Mouse (Mus musculus) inflammation-experienced regulatory T-cells, adult 6 months (primary cell): ENCODE data around the gene Txndc15. TPM values are rescaled to one million over a fixed set of nuclear protein-coding genes. Genes with fewer than 3 reads are reported as not detected.
"Not testable (repeated sequence)": the region's sequence is repeated elsewhere in the genome, so short reads cannot be mapped to it uniquely, and the experiment has no call there.

ENCODE experiments used
- ATAC-seq: one replicate; pipeline ENCODE4 v1.8.0; 2017
- polyA plus RNA-seq, 3 experiments: library from polyadenylated mRNA; unstranded; fragments of 100-300 nt; shearing (Covaris generic); gene quantifications; one replicate each; pipeline ENCODE4 v1.2.1; 2017

The Txndc15 gene
- 10 to 100 TPM; 22.4 to 29.0 (median 26.0) TPM for polyA plus RNA-seq

- peak; percentile 75 for ATAC-seq
Observed at GRCm38 (mm10) chr13:55714501-55715166, at the start of gene Txndc15. Gene Txndc15 (plus strand): TSS chr13:55714650.

GRCm38 (mm10) chr13:55668550-55668949 lies 45.9 kb upstream of the Txndc15 start:
- no peak for ATAC-seq

GRCm38 (mm10) chr13:55672711-55673110 lies 41.7 kb upstream of the Txndc15 start:
- peak; percentile 85 for ATAC-seq

GRCm38 (mm10) chr13:55677364-55677763 lies 37.1 kb upstream of the Txndc15 start:
- ATAC-seq, result no peak

GRCm38 (mm10) chr13:55682201-55682600 lies 32.2 kb upstream of the Txndc15 start:
- no peak for ATAC-seq

GRCm38 (mm10) chr13:55683581-55683980 lies 30.9 kb upstream of the Txndc15 start:
- ATAC-seq, result no peak

- ATAC-seq, result no peak
Observed at GRCm38 (mm10) chr13:55686107-55686633, 28.3 kb upstream of the Txndc15 start.

GRCm38 (mm10) chr13:55687927-55688602 lies 26.4 kb upstream of the Txndc15 start:
- no peak for ATAC-seq

- peak; percentile 88 for ATAC-seq
Observed at GRCm38 (mm10) chr13:55692535-55693242, 21.8 kb upstream of the Txndc15 start, which contains the start of gene B230219D22Rik. Gene B230219D22Rik (plus strand): TSS chr13:55693124.

- ATAC-seq, result peak; percentile 64
Observed at GRCm38 (mm10) chr13:55693243-55693721, 21.2 kb upstream of the Txndc15 start.

- ATAC-seq, result no peak
Observed at GRCm38 (mm10) chr13:55694110-55694509, 20.3 kb upstream of the Txndc15 start.

GRCm38 (mm10) chr13:55695989-55696388 lies 18.5 kb upstream of the Txndc15 start:
- ATAC-seq, result not testable (repeated sequence)

- ATAC-seq, result no peak
Observed at GRCm38 (mm10) chr13:55704301-55704700, 10.1 kb upstream of the Txndc15 start.

GRCm38 (mm10) chr13:55712846-55713245 lies 1.6 kb upstream of the Txndc15 start:
- ATAC-seq, result no peak

GRCm38 (mm10) chr13:55715167-55715512 lies 690 bp downstream of the Txndc15 start:
- ATAC-seq, result no peak

GRCm38 (mm10) chr13:55715908-55716510 lies 1.6 kb downstream of the Txndc15 start:
- ATAC-seq, result no peak

- ATAC-seq, result no peak
Observed at GRCm38 (mm10) chr13:55721516-55721915, 7.1 kb downstream of the Txndc15 start.

GRCm38 (mm10) chr13:55721995-55722394 lies 7.5 kb downstream of the Txndc15 start:
- ATAC-seq, result no peak

- ATAC-seq, result no peak
Observed at GRCm38 (mm10) chr13:55726598-55727119, 12.2 kb downstream of the Txndc15 start.

GRCm38 (mm10) chr13:55727120-55727838 lies 12.8 kb downstream of the Txndc15 start, which contains the start of gene Pcbd2:
Gene Pcbd2 (plus strand): TSS chr13:55727368.
- peak; percentile 66 for ATAC-seq

GRCm38 (mm10) chr13:55727839-55728238 lies 13.4 kb downstream of the Txndc15 start:
- peak; percentile 83 for ATAC-seq

GRCm38 (mm10) chr13:55730716-55731115 lies 16.3 kb downstream of the Txndc15 start:
- no peak for ATAC-seq
